Mouse (Mus musculus): ENCODE measurements around the gene Spats2. TPM values are rescaled to one million over a fixed set of nuclear protein-coding genes. Genes with fewer than 3 reads are reported as not detected.
"Not testable (repeated sequence)": the region's sequence is repeated elsewhere in the genome, so short reads cannot be mapped to it uniquely, and the experiment has no call there.

The Spats2 gene
- polyA plus RNA-seq, 1 experiment from 2014 or later: 42.1 TPM

GRCm38 (mm10) chr15:99231998-99232397, 106.3 kb downstream of the Spats2 start:
- H3K36me3 ChIP-seq (ENCODE audit: insufficient read depth, low read length): no peaks in the 10 kb centered on the region
- H3K9ac ChIP-seq (replicated peaks; ENCODE audit: low read length): no peak overlapping the region
- H3K4me1 ChIP-seq (ENCODE audit: insufficient read depth, low read length): 0 out of 2 replicates have a peak, but pooled peaks cover 5% of the 10 kb centered on the region
- no peak overlapping the region for H3K4me3 ChIP-seq (ENCODE audit: low read length)
- no peaks in the 10 kb centered on the region for H3K9me3 ChIP-seq (ENCODE audit: low read length)
- peaks cover 46% of the 10 kb centered on the region for H3K27me3 ChIP-seq (ENCODE audit: insufficient read depth, low read length)
- no peak overlapping the region for H3K27ac ChIP-seq (ENCODE audit: low read length)
- ATAC-seq (ENCODE audit: low FRiP score, low TSS enrichment): no peak
- no peak overlapping the region for H3K4me2 ChIP-seq (replicated peaks; ENCODE audit: low read depth, low read length)
- WGBS: 74% methylated on average over 10 of the region's 10 CpGs

- 51% methylated on average over 17 of the region's 17 CpGs for WGBS
- Histone ChIP-seq H3K27ac (ENCODE audit: low read length) (no peak overlapping the region), H3K27me3 (ENCODE audit: insufficient read depth, low read length) (peaks cover 28% of the 10 kb centered on the region), H3K4me3 (ENCODE audit: low read length) (no peak overlapping the region), H3K9ac (replicated peaks; ENCODE audit: low read length) (no peak overlapping the region), H3K4me2 (replicated peaks; ENCODE audit: low read depth, low read length) (no peak overlapping the region), H3K4me1 (ENCODE audit: insufficient read depth, low read length) (0 out of 2 replicates have a peak, but pooled peaks cover 5% of the 10 kb centered on the region), H3K36me3 (ENCODE audit: insufficient read depth, low read length) (no peaks in the 10 kb centered on the region), H3K9me3 (ENCODE audit: low read length) (no peaks in the 10 kb centered on the region)
- ATAC-seq (ENCODE audit: low FRiP score, low TSS enrichment): no peak
Measured at GRCm38 (mm10) chr15:99233719-99234118, 108.0 kb downstream of the Spats2 start.

GRCm38 (mm10) chr15:99234326-99235010, 108.8 kb downstream of the Spats2 start:
- H3K4me3 ChIP-seq (ENCODE audit: low read length): no peak overlapping the region
- 0 out of 2 replicates have a peak, but pooled peaks cover 5% of the 10 kb centered on the region for H3K4me1 ChIP-seq (ENCODE audit: insufficient read depth, low read length)
- ATAC-seq (ENCODE audit: low FRiP score, low TSS enrichment): no peak
- no peaks in the 10 kb centered on the region for H3K36me3 ChIP-seq (ENCODE audit: insufficient read depth, low read length)
- no peaks in the 10 kb centered on the region for H3K9me3 ChIP-seq (ENCODE audit: low read length)
- 59% methylated on average over 12 of the region's 12 CpGs for WGBS
- H3K27ac ChIP-seq (ENCODE audit: low read length): no peak overlapping the region
- no peak overlapping the region for H3K9ac ChIP-seq (replicated peaks; ENCODE audit: low read length)
- H3K27me3 ChIP-seq (ENCODE audit: insufficient read depth, low read length): peaks cover 23% of the 10 kb centered on the region
- no peak overlapping the region for H3K4me2 ChIP-seq (replicated peaks; ENCODE audit: low read depth, low read length)

DNA sequence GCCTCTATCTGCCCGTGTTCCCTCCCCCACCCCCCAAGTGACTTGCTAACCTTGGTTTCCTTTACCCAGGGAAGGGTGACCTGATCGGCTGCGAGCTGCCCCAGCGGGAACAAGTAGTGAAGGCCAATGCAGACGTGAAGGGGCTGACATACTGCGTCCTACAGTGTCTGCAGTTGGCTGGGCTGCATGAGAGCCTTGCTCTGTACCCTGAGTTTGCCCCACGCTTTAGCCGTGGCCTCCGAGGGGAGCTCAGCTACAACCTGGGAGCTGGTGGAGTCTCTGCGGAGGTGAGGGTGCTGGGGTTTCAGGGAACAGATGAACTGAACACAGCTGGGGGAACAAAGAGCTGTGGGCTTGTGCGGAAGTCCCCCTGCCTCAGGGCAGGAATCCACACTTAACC, 112.3 kb downstream of the Spats2 start:
- Histone ChIP-seq H3K9me3 (ENCODE audit: low read length) (no peaks in the 10 kb centered on the region), H3K4me2 (replicated peaks; ENCODE audit: low read depth, low read length) (no peak overlapping the region), H3K36me3 (ENCODE audit: insufficient read depth, low read length) (peaks cover 12% of the 10 kb centered on the region; the same call in 1 of the 2 replicates), H3K4me1 (ENCODE audit: insufficient read depth, low read length) (0 out of 2 replicates have a peak, but pooled peaks cover 5% of the 10 kb centered on the region), H3K27me3 (ENCODE audit: insufficient read depth, low read length) (peaks cover 8% of the 10 kb centered on the region), H3K27ac (ENCODE audit: low read length) (no peak overlapping the region), H3K4me3 (ENCODE audit: low read length) (no peak overlapping the region), H3K9ac (replicated peaks; ENCODE audit: low read length) (no peak overlapping the region)
- 54% methylated on average over 11 of the region's 11 CpGs for WGBS
- no peak for ATAC-seq (ENCODE audit: low FRiP score, low TSS enrichment)

GRCm38 (mm10) chr15:99240129-99240528, 114.4 kb downstream of the Spats2 start:
- no peak for ATAC-seq (ENCODE audit: low FRiP score, low TSS enrichment)
- no peaks in the 10 kb centered on the region for H3K4me1 ChIP-seq (ENCODE audit: insufficient read depth, low read length)
- no peaks in the 10 kb centered on the region for H3K27me3 ChIP-seq (ENCODE audit: insufficient read depth, low read length)
- H3K27ac ChIP-seq (ENCODE audit: low read length): no peak overlapping the region
- H3K4me3 ChIP-seq (ENCODE audit: low read length): no peak overlapping the region
- H3K36me3 ChIP-seq (ENCODE audit: insufficient read depth, low read length): peaks cover 33% of the 10 kb centered on the region
- WGBS: 75% methylated on average over 4 of the region's 4 CpGs
- no peak overlapping the region for H3K9ac ChIP-seq (replicated peaks; ENCODE audit: low read length)
- H3K4me2 ChIP-seq (replicated peaks; ENCODE audit: low read depth, low read length): no peak overlapping the region
- H3K9me3 ChIP-seq (ENCODE audit: low read length): no peaks in the 10 kb centered on the region

DNA sequence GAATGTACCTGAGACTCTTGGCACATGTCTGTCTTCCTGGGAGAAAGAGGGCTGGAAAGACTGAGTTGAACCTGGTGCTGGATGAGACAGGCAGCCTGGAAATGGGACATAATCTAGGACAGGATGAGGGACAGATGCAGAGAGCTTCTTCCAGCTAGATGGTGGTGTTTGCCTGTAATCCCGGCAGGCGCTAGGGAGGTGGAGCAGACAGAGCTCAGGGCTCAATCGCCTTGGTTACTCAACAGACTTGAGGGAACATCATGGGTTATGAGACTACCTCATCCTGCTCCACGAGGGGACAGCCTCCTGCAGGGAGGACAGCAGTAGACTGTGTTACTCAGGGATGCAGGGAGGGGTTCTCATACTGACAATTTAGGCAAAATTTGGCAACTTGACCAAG, 115.5 kb downstream of the Spats2 start:
- no peaks in the 10 kb centered on the region for H3K9me3 ChIP-seq (ENCODE audit: low read length)
- H3K27me3 ChIP-seq (ENCODE audit: insufficient read depth, low read length): no peaks in the 10 kb centered on the region
- peaks cover 42% of the 10 kb centered on the region for H3K36me3 ChIP-seq (ENCODE audit: insufficient read depth, low read length)
- no peak overlapping the region for H3K4me2 ChIP-seq (replicated peaks; ENCODE audit: low read depth, low read length)
- H3K9ac ChIP-seq (replicated peaks; ENCODE audit: low read length): no peak overlapping the region
- 77% methylated on average over 4 of the region's 4 CpGs for WGBS
- H3K4me1 ChIP-seq (ENCODE audit: insufficient read depth, low read length): no peaks in the 10 kb centered on the region
- H3K27ac ChIP-seq (ENCODE audit: low read length): no peak overlapping the region
- no peak for ATAC-seq (ENCODE audit: low FRiP score, low TSS enrichment)
- no peak overlapping the region for H3K4me3 ChIP-seq (ENCODE audit: low read length)

DNA sequence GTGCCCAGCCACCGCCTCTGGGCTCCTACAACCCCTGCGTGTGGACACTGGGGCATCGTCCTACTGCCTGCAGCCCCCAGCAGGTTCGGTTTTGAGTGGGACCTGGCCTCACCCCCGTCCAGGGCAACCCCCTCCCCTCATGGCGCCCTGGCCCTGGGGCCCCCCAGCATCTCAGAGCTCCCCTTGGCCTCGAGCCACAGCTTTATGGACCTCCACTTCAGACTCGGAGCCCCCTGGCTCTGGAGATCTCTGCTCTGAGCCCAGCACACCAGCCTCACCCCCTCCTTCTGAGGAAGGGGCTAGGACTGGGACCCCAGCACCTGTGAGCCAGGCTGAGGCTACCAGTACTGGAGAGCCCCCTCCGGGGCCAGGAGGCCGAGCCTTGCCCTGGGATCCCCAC, 116.3 kb downstream of the Spats2 start:
- Histone ChIP-seq H3K4me3 (ENCODE audit: low read length) (no peak overlapping the region), H3K4me1 (ENCODE audit: insufficient read depth, low read length) (no peaks in the 10 kb centered on the region), H3K4me2 (replicated peaks; ENCODE audit: low read depth, low read length) (no peak overlapping the region), H3K9ac (replicated peaks; ENCODE audit: low read length) (no peak overlapping the region), H3K36me3 (ENCODE audit: insufficient read depth, low read length) (peaks cover 48% of the 10 kb centered on the region), H3K27ac (ENCODE audit: low read length) (no peak overlapping the region), H3K27me3 (ENCODE audit: insufficient read depth, low read length) (no peaks in the 10 kb centered on the region), H3K9me3 (ENCODE audit: low read length) (no peaks in the 10 kb centered on the region)
- peak; percentile 43; the same call in 1 of the 2 replicates for ATAC-seq (ENCODE audit: low FRiP score, low TSS enrichment)
- 89% methylated on average over 10 of the region's 10 CpGs for WGBS

DNA sequence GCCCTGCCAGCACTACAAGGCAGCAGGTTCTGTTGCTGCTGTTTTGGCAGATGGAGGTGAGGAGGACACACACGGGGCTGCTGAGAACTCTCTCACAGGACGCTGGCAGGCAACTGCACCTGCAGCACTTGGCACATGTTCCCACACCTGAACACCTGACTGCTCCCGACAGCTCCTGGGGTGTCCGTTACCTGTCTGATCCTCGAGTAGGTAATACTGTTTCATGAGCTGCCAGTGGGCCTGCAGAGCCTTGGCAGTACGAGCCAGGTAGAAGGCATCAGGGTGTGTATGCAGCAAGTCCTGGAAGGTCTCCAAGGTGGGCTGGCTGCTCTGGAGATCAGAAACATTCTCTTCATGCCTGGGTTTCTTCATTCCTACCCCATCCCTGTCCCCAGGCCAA, 121.0 kb downstream of the Spats2 start:
- H3K9me3 ChIP-seq (ENCODE audit: low read length); H3K27me3 ChIP-seq (ENCODE audit: insufficient read depth, low read length); H3K9ac ChIP-seq (replicated peaks; ENCODE audit: low read length); H3K27ac ChIP-seq (ENCODE audit: low read length); H3K4me2 ChIP-seq (replicated peaks; ENCODE audit: low read depth, low read length); H3K4me3 ChIP-seq (ENCODE audit: low read length); ATAC-seq (ENCODE audit: low FRiP score, low TSS enrichment): not testable (repeated sequence)
- Histone ChIP-seq H3K36me3 (ENCODE audit: insufficient read depth, low read length) (peaks cover 59% of the 10 kb centered on the region), H3K4me1 (ENCODE audit: insufficient read depth, low read length) (peaks cover 21% of the 10 kb centered on the region)
- WGBS: 85% methylated on average over 6 of the region's 6 CpGs

DNA sequence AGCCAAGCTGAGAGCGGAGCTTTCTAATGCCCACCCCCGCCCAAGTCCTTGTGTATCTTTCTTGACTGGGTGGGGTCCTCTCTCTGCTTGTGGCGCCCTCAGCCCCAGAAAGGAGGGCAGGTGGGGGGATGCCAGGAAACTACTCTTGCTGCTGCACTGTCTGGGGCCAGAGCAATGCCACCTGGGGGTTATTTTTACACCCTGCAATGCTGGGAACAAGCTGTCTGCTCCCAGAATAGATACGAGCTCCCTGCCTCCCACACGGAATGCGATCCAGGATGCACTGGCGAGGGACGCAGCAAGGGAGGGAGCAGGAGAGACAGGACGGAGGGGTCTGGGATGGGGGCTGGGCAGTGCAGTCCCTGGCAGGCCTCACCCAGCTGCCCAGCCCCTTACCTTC, 123.3 kb downstream of the Spats2 start:
- peak; percentile 19; the same call in 1 of the 2 replicates for ATAC-seq (ENCODE audit: low FRiP score, low TSS enrichment)
- 40% methylated on average over 9 of the region's 9 CpGs for WGBS

GRCm38 (mm10) chr15:99249938-99250337, 124.2 kb downstream of the Spats2 start:
- Histone ChIP-seq H3K27ac (ENCODE audit: low read length) (peak overlapping the region; percentile 35; the same call in 1 of the 2 replicates), H3K9me3 (ENCODE audit: low read length) (no peaks in the 10 kb centered on the region), H3K4me1 (ENCODE audit: insufficient read depth, low read length) (peaks cover 34% of the 10 kb centered on the region), H3K9ac (replicated peaks; ENCODE audit: low read length) (no peak overlapping the region), H3K4me2 (replicated peaks; ENCODE audit: low read depth, low read length) (no peak overlapping the region), H3K36me3 (ENCODE audit: insufficient read depth, low read length) (peaks cover 34% of the 10 kb centered on the region), H3K4me3 (ENCODE audit: low read length) (no peak overlapping the region), H3K27me3 (ENCODE audit: insufficient read depth, low read length) (no peaks in the 10 kb centered on the region)
- no peak for ATAC-seq (ENCODE audit: low FRiP score, low TSS enrichment)
- WGBS: 80% methylated on average over 11 of the region's 11 CpGs

More for the DNA sequence above, 123.3 kb downstream of the Spats2 start:
- Histone ChIP-seq H3K36me3 (ENCODE audit: insufficient read depth, low read length) (peaks cover 42% of the 10 kb centered on the region), H3K4me3 (ENCODE audit: low read length) (no peak overlapping the region), H3K27me3 (ENCODE audit: insufficient read depth, low read length) (no peaks in the 10 kb centered on the region), H3K9me3 (ENCODE audit: low read length) (no peaks in the 10 kb centered on the region), H3K27ac (ENCODE audit: low read length) (0 out of 2 replicates have a peak overlapping the region, but pooled peaks have one; percentile 18), H3K9ac (replicated peaks; ENCODE audit: low read length) (no peak overlapping the region), H3K4me2 (replicated peaks; ENCODE audit: low read depth, low read length) (no peak overlapping the region), H3K4me1 (ENCODE audit: insufficient read depth, low read length) (peaks cover 33% of the 10 kb centered on the region)
